Mouse (Mus musculus) kidney, embryonic 16.5 days (tissue): ENCODE data around the gene Galr2. TPM values are rescaled to one million over a fixed set of nuclear protein-coding genes. Genes with fewer than 3 reads are reported as not detected.

Source experiments
- ATAC-seq: fragments of 200-750 bp; cut with Nextera tagmentation; 2 replicates; pipeline ENCODE4 v1.8.0; 2017; ENCODE audit warnings: moderate TSS enrichment; ENCODE audit not compliant: low FRiP score, low TSS enrichment
- H3K27ac ChIP-seq: fragments of 300-500 bp; sonication (generic); 2 replicates; pipeline ENCODE4 v1.5.1; 2014; ENCODE audit warnings: low read length
- H3K27me3 ChIP-seq: fragments of 300-500 bp; sonication (generic); 2 replicates; pipeline ENCODE4 v1.6.1; 2014; ENCODE audit warnings: low read length, control low read depth, mixed read lengths; ENCODE audit not compliant: insufficient read depth
- H3K36me3 ChIP-seq: fragments of 300-500 bp; sonication (generic); 2 replicates; pipeline ENCODE4 v1.6.1; 2014; ENCODE audit warnings: low read length, control low read depth, mixed read lengths; ENCODE audit not compliant: insufficient read depth
- H3K4me1 ChIP-seq: fragments of 300-500 bp; sonication (generic); 2 replicates; pipeline ENCODE4 v1.6.1; 2014; ENCODE audit warnings: low read length, control low read depth, mixed read lengths; ENCODE audit not compliant: insufficient read depth
- H3K4me2 ChIP-seq: fragments of 300-500 bp; sonication (generic); replicated peaks from 2 replicates; pipeline ENCODE4 v1.6.1; 2014; ENCODE audit warnings: low read depth, low read length
- H3K4me3 ChIP-seq: fragments of 300-500 bp; sonication (generic); 2 replicates; pipeline ENCODE4 v1.5.1; 2014; ENCODE audit warnings: mild to moderate bottlenecking, low read length
- H3K9ac ChIP-seq: fragments of 300-500 bp; sonication (generic); replicated peaks from 2 replicates; pipeline ENCODE4 v1.6.1; 2014; ENCODE audit warnings: low read length
- H3K9me3 ChIP-seq: fragments of 300-500 bp; sonication (generic); 2 replicates; pipeline ENCODE4 v1.6.1; 2016; ENCODE audit warnings: low read length, control low read depth
- WGBS: fragments of 180-500 bp; shearing (Covaris S2); extraction: QIAGEN DNeasy Blood & Tissue Kit; methylation state at CpG from one replicate; pipeline ENCODE4 v1.1.7; 2014; 5-methylcytosine and 5-hydroxymethylcytosine counted together
- polyA plus RNA-seq: library from polyadenylated mRNA; unstranded; fragments of >200 nt; fragmentation: Nextera tagmentation; extraction: Ambion mirVana; gene quantifications from 2 replicates; pipeline ENCODE4 v1.2.1, GENCODE M21; 2015

Galr2 gene
- polyA plus RNA-seq, 1 experiment from 2014 or later, result 0.19 TPM

GRCm38 (mm10) chr11:116318719-116319659 lies 38.2 kb downstream of the Galr2 start:
- 1% methylated on average over 41 of the region's 41 CpGs for WGBS
- ATAC-seq, result peak; percentile 82
- peak overlapping the region; percentile 89 for H3K4me2 ChIP-seq
- peak overlapping the region; percentile 50 for H3K4me3 ChIP-seq
- no peaks in the 10 kb centered on the region for H3K36me3 ChIP-seq
- no peaks in the 10 kb centered on the region for H3K9me3 ChIP-seq
- H3K27ac ChIP-seq, result no peak overlapping the region
- peak overlapping the region; percentile 77 for H3K9ac ChIP-seq
- no peaks in the 10 kb centered on the region for H3K27me3 ChIP-seq
- H3K4me1 ChIP-seq, result no peaks in the 10 kb centered on the region

DNA sequence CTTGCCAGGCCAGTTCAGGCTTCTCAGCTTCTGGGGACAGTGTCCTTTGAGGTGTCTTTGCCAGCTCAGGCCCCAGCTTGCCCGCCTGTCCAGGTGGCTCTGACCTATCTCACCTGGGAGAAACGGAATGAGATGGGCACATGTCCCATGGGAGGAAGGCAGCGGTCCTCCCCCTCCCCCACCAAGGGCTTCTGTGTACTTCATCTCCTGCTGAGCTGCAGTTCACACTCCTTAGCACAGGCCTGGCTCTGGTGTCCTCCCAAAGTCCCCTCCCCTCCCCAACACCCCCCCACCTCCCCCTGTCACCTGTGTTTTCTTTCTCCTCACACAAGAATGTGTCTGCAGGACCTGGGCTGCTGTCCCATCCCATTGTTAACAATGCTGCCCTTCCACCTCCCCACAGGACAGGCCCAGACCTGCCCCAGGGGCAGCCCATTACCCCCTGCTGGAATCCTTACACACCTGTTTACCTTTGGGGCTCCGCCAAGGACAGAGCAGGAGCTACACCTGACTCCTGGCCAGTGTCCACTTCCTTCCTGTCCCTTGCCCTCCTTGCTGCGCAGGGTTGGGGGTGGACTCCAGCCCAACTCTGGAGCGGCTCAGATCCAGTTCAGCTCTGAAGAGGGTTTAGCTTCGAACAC lies 46.3 kb downstream of the Galr2 start:
- H3K4me2 ChIP-seq, result no peak overlapping the region
- H3K27ac ChIP-seq, result no peak overlapping the region
- H3K36me3 ChIP-seq, result no peaks in the 10 kb centered on the region
- H3K27me3 ChIP-seq, result no peaks in the 10 kb centered on the region
- no peak for ATAC-seq
- no peaks in the 10 kb centered on the region for H3K9me3 ChIP-seq
- peaks cover 27% of the 10 kb centered on the region for H3K4me1 ChIP-seq
- 75% methylated on average over 7 of the region's 7 CpGs for WGBS
- no peak overlapping the region for H3K9ac ChIP-seq
- H3K4me3 ChIP-seq, result no peak overlapping the region

DNA sequence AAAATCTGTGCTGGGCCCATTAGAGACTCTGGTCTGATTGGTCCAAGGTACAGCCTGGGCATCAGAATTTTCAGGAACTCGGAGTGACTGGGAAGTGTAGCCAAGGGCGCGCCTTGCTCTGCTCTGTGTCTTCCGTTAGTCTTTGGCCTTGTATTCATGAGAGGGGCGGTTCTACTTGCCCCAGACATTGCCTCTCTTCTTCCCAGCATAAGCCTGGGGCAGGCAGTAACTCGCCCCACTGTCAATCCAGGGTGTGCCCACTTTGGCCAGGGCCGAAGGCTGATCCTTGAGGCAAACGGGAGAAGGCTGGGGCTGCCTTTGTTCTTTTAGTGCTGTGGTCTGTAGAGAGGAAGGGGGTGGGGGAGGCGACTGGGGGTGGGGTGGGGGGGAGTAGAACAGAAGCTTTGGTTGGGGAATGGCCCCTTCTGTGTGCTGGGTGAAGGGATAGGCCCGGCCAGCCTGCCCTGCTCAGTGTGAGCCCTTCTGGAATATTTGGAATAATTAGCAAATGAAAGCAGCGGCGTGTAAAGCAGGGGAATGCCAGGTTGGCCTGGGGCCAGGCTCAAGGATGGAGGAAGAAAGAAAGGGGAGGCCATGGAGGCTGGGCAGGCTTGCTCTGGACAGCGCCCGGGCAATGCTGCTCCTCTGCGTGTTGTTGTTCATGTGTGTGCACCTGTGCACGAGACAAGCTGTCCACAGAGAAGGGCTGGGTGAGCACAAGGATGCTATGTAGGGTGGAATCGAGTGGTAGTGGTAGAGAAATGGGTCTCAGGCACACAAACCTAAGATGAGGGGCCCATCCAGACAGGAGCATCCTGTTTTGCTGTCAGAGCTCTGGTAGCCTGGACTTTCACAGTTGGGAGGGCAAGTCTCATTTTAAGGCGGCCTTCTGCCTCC lies 48.8 kb downstream of the Galr2 start:
- H3K9me3 ChIP-seq, result no peaks in the 10 kb centered on the region
- ATAC-seq, result no peak
- no peaks in the 10 kb centered on the region for H3K36me3 ChIP-seq
- H3K27ac ChIP-seq, result peak overlapping the region; percentile 57
- 45% methylated on average over 18 of the region's 18 CpGs for WGBS
- H3K9ac ChIP-seq, result no peak overlapping the region; the same call in 1 of the 2 replicates
- H3K4me1 ChIP-seq, result peaks cover 52% of the 10 kb centered on the region
- peaks cover 12% of the 10 kb centered on the region for H3K27me3 ChIP-seq
- no peak overlapping the region for H3K4me2 ChIP-seq
- H3K4me3 ChIP-seq, result no peak overlapping the region

DNA sequence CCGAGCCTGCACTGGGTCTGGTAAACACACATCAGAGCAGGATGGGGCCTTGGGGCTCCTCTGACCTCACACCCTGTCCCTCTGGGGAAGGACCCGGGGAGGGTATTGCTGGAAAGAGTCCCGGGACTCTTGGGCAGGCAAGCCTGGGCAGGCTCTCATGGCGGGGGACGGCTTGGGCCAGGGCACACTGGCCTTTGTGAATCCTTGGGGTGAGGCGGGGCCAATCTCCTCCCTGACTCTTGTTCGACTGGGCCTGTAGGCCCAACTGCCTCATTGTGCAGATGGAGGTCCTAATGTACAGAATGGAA lies 49.4 kb downstream of the Galr2 start:
- Histone ChIP-seq H3K9me3 (no peaks in the 10 kb centered on the region), H3K4me2 (no peak overlapping the region), H3K4me1 (peaks cover 58% of the 10 kb centered on the region), H3K27me3 (peaks cover 18% of the 10 kb centered on the region), H3K36me3 (no peaks in the 10 kb centered on the region), H3K9ac (no peak overlapping the region), H3K4me3 (no peak overlapping the region), H3K27ac (peak overlapping the region; percentile 57)
- no peak for ATAC-seq
- WGBS, result 63% methylated on average over 7 of the region's 7 CpGs

DNA sequence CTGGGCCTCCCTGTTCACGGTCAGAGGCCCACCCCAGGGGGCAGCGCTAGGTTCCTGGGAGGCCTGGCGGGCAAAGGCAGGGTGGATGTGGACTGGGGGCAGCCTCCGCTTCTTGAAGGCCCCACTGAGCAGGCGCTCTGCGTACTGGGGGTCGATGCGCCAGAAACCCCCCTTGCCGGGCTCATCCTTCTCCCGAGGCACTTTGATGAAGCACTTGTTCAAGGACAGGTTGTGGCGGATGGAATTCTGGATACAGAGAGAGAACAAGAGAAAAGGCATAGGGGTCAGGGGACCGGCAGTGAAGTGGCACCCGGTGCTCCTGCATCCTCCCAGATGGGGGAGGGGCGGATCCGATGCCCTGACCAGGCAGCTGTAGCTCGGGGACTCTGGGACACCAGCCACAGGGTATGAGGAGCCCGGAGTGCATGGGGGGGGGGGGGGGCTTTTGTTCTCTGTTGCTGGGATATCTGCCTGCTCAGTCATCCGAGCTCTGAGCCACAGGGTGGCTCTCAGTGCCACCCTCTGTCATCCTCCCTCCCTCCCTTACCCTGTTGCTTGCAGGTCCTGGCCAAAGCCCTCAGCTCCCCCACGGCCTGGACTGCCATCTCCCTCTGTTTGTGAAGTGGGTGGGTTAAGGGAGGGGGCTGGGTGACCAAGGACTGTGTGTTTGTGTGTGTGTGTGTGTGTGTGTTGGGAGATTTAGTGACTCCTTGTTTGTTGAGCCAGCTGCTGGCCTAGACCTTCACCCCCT lies 51.7 kb downstream of the Galr2 start:
- peaks cover 75% of the 10 kb centered on the region for H3K4me1 ChIP-seq
- H3K4me2 ChIP-seq, result peak overlapping the region; percentile 31
- H3K4me3 ChIP-seq, result no peak overlapping the region
- H3K36me3 ChIP-seq, result no peaks in the 10 kb centered on the region
- H3K9me3 ChIP-seq, result no peaks in the 10 kb centered on the region
- H3K27me3 ChIP-seq, result peaks cover 18% of the 10 kb centered on the region
- H3K9ac ChIP-seq, result peak overlapping the region; percentile 60
- peak overlapping the region; percentile 90 for H3K27ac ChIP-seq
- 34% methylated on average over 19 of the region's 19 CpGs for WGBS
- peak; percentile 24 for ATAC-seq

DNA sequence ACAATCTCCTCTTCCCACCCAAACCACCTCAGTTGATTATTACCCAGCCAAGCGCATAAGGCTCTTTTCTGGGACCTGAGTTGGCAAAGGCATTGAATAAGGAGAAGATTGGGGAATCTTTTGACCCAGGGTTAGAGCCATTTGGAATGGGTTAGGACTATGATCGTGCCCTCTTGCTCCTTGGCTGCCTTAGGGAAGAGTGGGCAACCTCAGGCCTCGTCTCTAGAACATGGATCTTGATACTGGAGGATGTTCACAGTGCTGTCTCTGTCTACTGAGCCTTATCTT lies 52.2 kb downstream of the Galr2 start:
- Histone ChIP-seq H3K4me2 (peak overlapping the region; percentile 31), H3K9ac (no peak overlapping the region), H3K27me3 (peaks cover 18% of the 10 kb centered on the region), H3K9me3 (no peaks in the 10 kb centered on the region), H3K36me3 (no peaks in the 10 kb centered on the region), H3K27ac (peak overlapping the region; percentile 90), H3K4me3 (no peak overlapping the region), H3K4me1 (peaks cover 81% of the 10 kb centered on the region)
- WGBS, result 70% methylated on average over 3 of the region's 3 CpGs
- no peak for ATAC-seq

Other genes starting within 250 kb of the Galr2 start
- gene Unc13d, start 203.0 kb upstream of the Galr2 start, polyA plus RNA-seq, result 1.00 and 1.4 TPM in 2 replicates
- gene Wbp2, start 193.9 kb upstream of the Galr2 start, polyA plus RNA-seq, result 99.4 and 123 TPM in 2 replicates
- 23.9 and 31.2 TPM in 2 replicates for gene Trim47, start 153.7 kb upstream of the Galr2 start, polyA plus RNA-seq
- gene Trim65, start 149.8 kb upstream of the Galr2 start, polyA plus RNA-seq, result 4.9 and 6.3 TPM in 2 replicates
- gene Mrpl38, start 142.1 kb upstream of the Galr2 start, polyA plus RNA-seq, result 119 and 120 TPM in 2 replicates
- 38.7 and 45.6 TPM in 2 replicates for gene Fbf1, start 112.8 kb upstream of the Galr2 start, polyA plus RNA-seq
- gene Ten1, start 82.1 kb upstream of the Galr2 start, polyA plus RNA-seq, result 85.0 and 85.9 TPM in 2 replicates
- 46.1 and 48.8 TPM in 2 replicates for gene Acox1, start 81.9 kb upstream of the Galr2 start, polyA plus RNA-seq
- 3.5 and 4.1 TPM in 2 replicates for gene Evpl, start 42.9 kb upstream of the Galr2 start, polyA plus RNA-seq
- gene Srp68, start 6.7 kb upstream of the Galr2 start, polyA plus RNA-seq, result 95.9 and 96.7 TPM in 2 replicates
- gene Exoc7, start 26.3 kb downstream of the Galr2 start, polyA plus RNA-seq, result 71.5 and 72.5 TPM in 2 replicates
- gene Foxj1, start 54.5 kb downstream of the Galr2 start, polyA plus RNA-seq, result 2.7 and 3.5 TPM in 2 replicates
- 6.1 and 6.8 TPM in 2 replicates for gene Rnf157, start 132.1 kb downstream of the Galr2 start, polyA plus RNA-seq
- gene Ubald2, start 153.2 kb downstream of the Galr2 start, polyA plus RNA-seq, result 51.2 and 51.4 TPM in 2 replicates
- 0.15 and 0.32 TPM in 2 replicates for gene Qrich2, start 185.3 kb downstream of the Galr2 start, polyA plus RNA-seq
- 217 and 226 TPM in 2 replicates for gene Prpsap1, start 213.3 kb downstream of the Galr2 start, polyA plus RNA-seq
- 5.8 and 5.9 TPM in 2 replicates for gene Sphk1, start 250.0 kb downstream of the Galr2 start, polyA plus RNA-seq